8 mouse cellular contexts compared by ENCODE assay signal in genomic region chr6:34994692-34995091, GRCm38 (mm10). TPM values are rescaled to one million over a fixed set of nuclear protein-coding genes. Genes with fewer than 3 reads are reported as not detected.
A peak's percentile ranks its signal among the peaks of the same experiment; 100 is the strongest.
DNase-seq lines count a peak whose midpoint lies in the region; ATAC-seq and TF ChIP-seq lines count a peak whose summit lies in the region.

No protein-coding gene starts in this region.

- no peak for TF ChIP-seq CTCF in liver, postnatal 0 days (IDR thresholded peaks at IDR 0.05; ENCODE audit: low read depth)
- no peak for TF ChIP-seq CTCF in kidney, adult 2 months (conservative IDR thresholded peaks at IDR 0.05; ENCODE audit: insufficient read depth, insufficient read length, low read depth, low read length)

- no peak for ATAC-seq in forebrain, embryonic 16.5 days
- ATAC-seq in heart, embryonic 15.5 days (replicated peaks; ENCODE audit: insufficient number of reproducible peaks, insufficient read depth, low FRiP score, low read depth): no peak
- peak; percentile 17; the same call in 1 of the 2 replicates for ATAC-seq in liver, postnatal 0 days

- H3K36me3 ChIP-seq in forebrain, embryonic 10.5 days (replicated peaks): no peaks in the 10 kb centered on the region
- no peaks in the 10 kb centered on the region for H3K36me3 ChIP-seq in forebrain, embryonic 16.5 days (ENCODE audit: control insufficient read depth, insufficient read depth)
- no peaks in the 10 kb centered on the region for H3K36me3 ChIP-seq in heart, embryonic 15.5 days
- no peaks in the 10 kb centered on the region for H3K36me3 ChIP-seq in liver, postnatal 0 days (replicated peaks; ENCODE audit: insufficient read depth, low read length)
- H3K36me3 ChIP-seq in kidney, adult 2 months (ENCODE audit: control insufficient read depth, insufficient read depth, low read length): no peaks in the 10 kb centered on the region

- no peak for TF ChIP-seq EP300 in liver, postnatal 0 days (IDR thresholded peaks at IDR 0.05; ENCODE audit: low read depth)

- peak overlapping the region; percentile 77 for H3K27ac ChIP-seq in forebrain, embryonic 10.5 days
- H3K27ac ChIP-seq in forebrain, embryonic 16.5 days (ENCODE audit: low read length): no peak overlapping the region
- H3K27ac ChIP-seq in heart, embryonic 15.5 days: no peak overlapping the region
- no peak overlapping the region for H3K27ac ChIP-seq in liver, postnatal 0 days (ENCODE audit: low read depth)
- no peak overlapping the region for H3K27ac ChIP-seq in kidney, adult 2 months (ENCODE audit: insufficient read depth, low read depth, low read length)

- DNase-seq in forebrain, embryonic 10.5 days (ENCODE audit: extremely low spot score, low spot score): no peak
- DNase-seq in CD4-positive helper T cell, adult 2 months (ENCODE audit: low read depth, low spot score): peak; percentile 24
- DNase-seq in liver, postnatal 0 days: no peak
- DNase-seq in frontal cortex, postnatal 10 days (ENCODE audit: low spot score in 2 of 2): no peak
- DNase-seq in left cerebral cortex, postnatal 36 days (ENCODE audit: low spot score in 2 of 2): no peak
- no peak for DNase-seq in kidney, adult 2 months

- no peak for TF ChIP-seq POLR2A in kidney, adult 2 months (IDR thresholded peaks at IDR 0.05; ENCODE audit: low read depth, low read length)

- 83% methylated on average over 5 of the region's 5 CpGs for WGBS in forebrain, embryonic 10.5 days
- 78% methylated on average over 5 of the region's 5 CpGs for WGBS in forebrain, embryonic 16.5 days
- 40% methylated on average over 5 of the region's 5 CpGs for WGBS in heart, embryonic 15.5 days
- WGBS in liver, postnatal 0 days (ENCODE audit: insufficient replicate concordance): 31% methylated on average over 5 of the region's 5 CpGs
- 40% methylated on average over 5 of the region's 5 CpGs for WGBS in kidney, adult 2 months

- peak overlapping the region; percentile 49 for H3K4me3 ChIP-seq in forebrain, embryonic 10.5 days
- H3K4me3 ChIP-seq in forebrain, embryonic 16.5 days (replicated peaks; ENCODE audit: low read length): no peak overlapping the region
- H3K4me3 ChIP-seq in heart, embryonic 15.5 days: no peak overlapping the region; the same call in 1 of the 2 replicates
- H3K4me3 ChIP-seq in liver, postnatal 0 days (ENCODE audit: low read depth, low read length): 0 out of 2 replicates have a peak overlapping the region, but pooled peaks have one; percentile 25
- H3K4me3 ChIP-seq in kidney, adult 2 months (ENCODE audit: insufficient read depth, low read depth, low read length): no peak overlapping the region

- no peaks in the 10 kb centered on the region; the same call in 1 of the 2 replicates for H3K27me3 ChIP-seq in forebrain, embryonic 10.5 days (ENCODE audit: poor library complexity, severe bottlenecking)
- H3K27me3 ChIP-seq in forebrain, embryonic 16.5 days (replicated peaks; ENCODE audit: control insufficient read depth, insufficient read depth, low read length): no peaks in the 10 kb centered on the region
- H3K27me3 ChIP-seq in heart, embryonic 15.5 days: peaks cover 16% of the 10 kb centered on the region; the same call in 1 of the 2 replicates
- H3K27me3 ChIP-seq in liver, postnatal 0 days (ENCODE audit: insufficient read depth, low read length): no peaks in the 10 kb centered on the region
- no peaks in the 10 kb centered on the region for H3K27me3 ChIP-seq in kidney, adult 2 months (replicated peaks; ENCODE audit: control insufficient read depth, insufficient read depth, low read length)

- no peak overlapping the region for H3K4me2 ChIP-seq in forebrain, embryonic 16.5 days (ENCODE audit: low read length)
- H3K4me2 ChIP-seq in heart, embryonic 15.5 days: peak overlapping the region; percentile 67
- peak overlapping the region; percentile 72 for H3K4me2 ChIP-seq in liver, postnatal 0 days (ENCODE audit: low read depth, low read length)

- intact Hi-C loops in left cerebral cortex, postnatal 36 days (cut with DNase I): loop anchor here (5.0 to 10.0 kb wide), 2 partner anchors 183 to 480 kb away; partner anchors contain the start of gene Nup205

- peaks cover 20% of the 10 kb centered on the region for H3K4me1 ChIP-seq in forebrain, embryonic 10.5 days
- H3K4me1 ChIP-seq in forebrain, embryonic 16.5 days (replicated peaks; ENCODE audit: control insufficient read depth, insufficient read depth, low read length): peaks cover 18% of the 10 kb centered on the region
- peaks cover 16% of the 10 kb centered on the region for H3K4me1 ChIP-seq in heart, embryonic 15.5 days (replicated peaks)
- peaks cover 5% of the 10 kb centered on the region for H3K4me1 ChIP-seq in liver, postnatal 0 days (ENCODE audit: insufficient read depth)
- H3K4me1 ChIP-seq in kidney, adult 2 months (ENCODE audit: control insufficient read depth, insufficient read depth, low read length): no peaks in the 10 kb centered on the region

- no peak overlapping the region for H3K9ac ChIP-seq in forebrain, embryonic 16.5 days (replicated peaks; ENCODE audit: low read depth, low read length)
- no peak overlapping the region for H3K9ac ChIP-seq in heart, embryonic 15.5 days
- no peak overlapping the region for H3K9ac ChIP-seq in liver, postnatal 0 days (replicated peaks)

- H3K9me3 ChIP-seq in forebrain, embryonic 10.5 days: no peaks in the 10 kb centered on the region
- H3K9me3 ChIP-seq in forebrain, embryonic 16.5 days (ENCODE audit: control insufficient read depth, low read length): no peaks in the 10 kb centered on the region
- H3K9me3 ChIP-seq in heart, embryonic 15.5 days (replicated peaks): no peaks in the 10 kb centered on the region
- no peaks in the 10 kb centered on the region for H3K9me3 ChIP-seq in liver, postnatal 0 days (ENCODE audit: low read length)

RNA-seq across cellular contexts. Expression of gene Slc23a4, which starts 6.5 kb away (rescaled TPM):
- 0.47 and 0.59 TPM in 2 replicates for polyA plus RNA-seq in forebrain, embryonic 10.5 days (2016; fragmentation: Nextera tagmentation; extraction: Ambion mirVana)
- polyA plus RNA-seq in forebrain, embryonic 16.5 days (2015; fragmentation: Nextera tagmentation; extraction: Ambion mirVana): 0.76 and 0.85 TPM in 2 replicates
- polyA plus RNA-seq in heart, embryonic 15.5 days (2015; fragmentation: Nextera tagmentation; extraction: Ambion mirVana): 0.25 and 1.1 TPM in 2 replicates
- 0.12 TPM in 1 of 2 replicates, not detected in the other for polyA plus RNA-seq in liver, postnatal 0 days (2015; fragmentation: Nextera tagmentation; extraction: Ambion mirVana)
- total RNA-seq in left cerebral cortex, postnatal 36 days (2021): 1 to 10 TPM; 1.1 to 1.3 TPM
- polyA plus RNA-seq in kidney, adult 2 months (2012; rRNA removed): 0.16 and 0.22 TPM in 2 replicates

Comparison
In these comparisons a context has a peak if more than half of its experiments do, and no peak if none do; other contexts are left out.
1. H3K4me3 ChIP-seq: peak in forebrain, embryonic 10.5 days (single experiment) and liver, postnatal 0 days (single experiment); none in forebrain, embryonic 16.5 days (single experiment), heart, embryonic 15.5 days (single experiment) and kidney, adult 2 months (single experiment).